Mouse (Mus musculus): Measurements from ENCODE around the gene 2700049A03Rik. TPM values are rescaled to one million over a fixed set of nuclear protein-coding genes. Genes with fewer than 3 reads are reported as not detected.

2700049A03Rik gene
- polyA plus RNA-seq, 2 experiments, result 2.7 to 4.1 TPM

- H3K36me3 ChIP-seq (replicated peaks; ENCODE audit: control insufficient read depth, insufficient read depth, low read depth), result peaks cover 2% of the 10 kb centered on the region
- ATAC-seq (ENCODE audit: insufficient read depth) (no peak), DNase-seq (ENCODE audit: low read depth in 3 of 3, low spot score in 3 of 3) (no peak)
- H3K4me1 ChIP-seq (replicated peaks; ENCODE audit: control insufficient read depth in 2 of 2, insufficient read depth in 2 of 2, low read length in 1 of 2), result no peaks in the 10 kb centered on the region
- TF ChIP-seq EP300 (IDR thresholded peaks at IDR 0.05; ENCODE audit: low read depth) (no peak), CTCF (IDR thresholded peaks at IDR 0.05; ENCODE audit: low read depth) (0 out of 2 replicates have a peak, but pooled peaks have one; percentile 11)
- no peaks in the 10 kb centered on the region for H3K9me3 ChIP-seq (ENCODE audit: control insufficient read depth, low read length)
- H3K4me2 ChIP-seq (ENCODE audit: low read depth), result no peak overlapping the region
- H3K27me3 ChIP-seq (ENCODE audit: control insufficient read depth, insufficient read depth, low read length), result no peaks in the 10 kb centered on the region
- no peak overlapping the region for H3K9ac ChIP-seq (replicated peaks)
- WGBS (ENCODE audit: insufficient replicate concordance), result 73% methylated on average over 3 of the region's 3 CpGs
- no peak overlapping the region for H3K27ac ChIP-seq
- no peak overlapping the region for H3K4me3 ChIP-seq (ENCODE audit: insufficient read depth in 1 of 2, low read depth in 2 of 2, low read length in 2 of 2)
Measured at GRCm38 (mm10) chr12:71197671-71198070, 61.0 kb downstream of the 2700049A03Rik start.

- H3K9me3 ChIP-seq (ENCODE audit: control insufficient read depth, low read length), result no peaks in the 10 kb centered on the region
- no peak overlapping the region for H3K27ac ChIP-seq
- TF ChIP-seq EP300 (IDR thresholded peaks at IDR 0.05; ENCODE audit: low read depth) (no peak), CTCF (IDR thresholded peaks at IDR 0.05; ENCODE audit: low read depth) (no peak)
- ATAC-seq (ENCODE audit: insufficient read depth), result no peak
- no peak for DNase-seq (ENCODE audit: low read depth in 3 of 3, low spot score in 3 of 3)
- H3K4me1 ChIP-seq (replicated peaks; ENCODE audit: control insufficient read depth in 2 of 2, insufficient read depth in 2 of 2, low read length in 1 of 2), result no peaks in the 10 kb centered on the region
- H3K4me3 ChIP-seq (ENCODE audit: insufficient read depth in 1 of 2, low read depth in 2 of 2, low read length in 2 of 2), result no peak overlapping the region
- no peak overlapping the region for H3K4me2 ChIP-seq (ENCODE audit: low read depth)
- no peak overlapping the region for H3K9ac ChIP-seq (replicated peaks)
- no peaks in the 10 kb centered on the region for H3K27me3 ChIP-seq (ENCODE audit: control insufficient read depth, insufficient read depth, low read length)
- no peaks in the 10 kb centered on the region for H3K36me3 ChIP-seq (replicated peaks; ENCODE audit: control insufficient read depth, insufficient read depth, low read depth)
- WGBS (ENCODE audit: insufficient replicate concordance), result 72% methylated on average over 5 of the region's 5 CpGs
Measured at GRCm38 (mm10) chr12:71201753-71202152, 65.1 kb downstream of the 2700049A03Rik start.

GRCm38 (mm10) chr12:71204303-71204702 is 67.7 kb downstream of the 2700049A03Rik start:
- TF ChIP-seq CTCF (IDR thresholded peaks at IDR 0.05; ENCODE audit: low read depth), result no peak
- no peak for TF ChIP-seq EP300 (IDR thresholded peaks at IDR 0.05; ENCODE audit: low read depth)
- Histone ChIP-seq H3K36me3 (replicated peaks; ENCODE audit: control insufficient read depth, insufficient read depth, low read depth) (no peaks in the 10 kb centered on the region), H3K9me3 (ENCODE audit: control insufficient read depth, low read length) (no peaks in the 10 kb centered on the region), H3K27me3 (ENCODE audit: control insufficient read depth, insufficient read depth, low read length) (no peaks in the 10 kb centered on the region), H3K9ac (replicated peaks) (no peak overlapping the region), H3K4me1 (replicated peaks; ENCODE audit: control insufficient read depth in 2 of 2, insufficient read depth in 2 of 2, low read length in 1 of 2) (no peaks in the 10 kb centered on the region), H3K4me2 (ENCODE audit: low read depth) (no peak overlapping the region), H3K27ac (no peak overlapping the region), H3K4me3 (ENCODE audit: insufficient read depth in 1 of 2, low read depth in 2 of 2, low read length in 2 of 2) (no peak overlapping the region)
- ATAC-seq (ENCODE audit: insufficient read depth) (no peak), DNase-seq (ENCODE audit: low read depth in 3 of 3, low spot score in 3 of 3) (no peak)
- 79% methylated on average over 3 of the region's 3 CpGs for WGBS (ENCODE audit: insufficient replicate concordance)

- H3K4me1 ChIP-seq (replicated peaks; ENCODE audit: control insufficient read depth in 2 of 2, insufficient read depth in 2 of 2, low read length in 1 of 2), result no peaks in the 10 kb centered on the region
- no peaks in the 10 kb centered on the region; the same call in 1 of the 2 replicates for H3K36me3 ChIP-seq (replicated peaks; ENCODE audit: control insufficient read depth, insufficient read depth, low read depth)
- TF ChIP-seq CTCF (IDR thresholded peaks at IDR 0.05; ENCODE audit: low read depth), result no peak
- TF ChIP-seq EP300 (IDR thresholded peaks at IDR 0.05; ENCODE audit: low read depth), result no peak
- H3K27me3 ChIP-seq (ENCODE audit: control insufficient read depth, insufficient read depth, low read length), result no peaks in the 10 kb centered on the region
- no peak overlapping the region for H3K4me2 ChIP-seq (ENCODE audit: low read depth)
- no peak for ATAC-seq (ENCODE audit: insufficient read depth)
- no peak overlapping the region for H3K9ac ChIP-seq (replicated peaks)
- H3K4me3 ChIP-seq (ENCODE audit: insufficient read depth in 1 of 2, low read depth in 2 of 2, low read length in 2 of 2), result no peak overlapping the region
- no peak overlapping the region for H3K27ac ChIP-seq
- WGBS (ENCODE audit: insufficient replicate concordance), result 82% methylated on average over 9 of the region's 9 CpGs
- no peaks in the 10 kb centered on the region for H3K9me3 ChIP-seq (ENCODE audit: control insufficient read depth, low read length)
- DNase-seq (ENCODE audit: low read depth in 3 of 3, low spot score in 3 of 3), result no peak
Measured at GRCm38 (mm10) chr12:71217191-71217590, 80.5 kb downstream of the 2700049A03Rik start.

- ATAC-seq (ENCODE audit: insufficient read depth), result no peak
- Histone ChIP-seq H3K9me3 (ENCODE audit: control insufficient read depth, low read length) (no peaks in the 10 kb centered on the region), H3K4me3 (ENCODE audit: insufficient read depth in 1 of 2, low read depth in 2 of 2, low read length in 2 of 2) (no peak overlapping the region), H3K9ac (replicated peaks) (no peak overlapping the region), H3K4me2 (ENCODE audit: low read depth) (no peak overlapping the region), H3K27ac (no peak overlapping the region), H3K4me1 (replicated peaks; ENCODE audit: control insufficient read depth in 2 of 2, insufficient read depth in 2 of 2, low read length in 1 of 2) (no peaks in the 10 kb centered on the region), H3K27me3 (ENCODE audit: control insufficient read depth, insufficient read depth, low read length) (no peaks in the 10 kb centered on the region), H3K36me3 (replicated peaks; ENCODE audit: control insufficient read depth, insufficient read depth, low read depth) (no peaks in the 10 kb centered on the region; the same call in 1 of the 2 replicates)
- TF ChIP-seq EP300 (IDR thresholded peaks at IDR 0.05; ENCODE audit: low read depth) (no peak), CTCF (IDR thresholded peaks at IDR 0.05; ENCODE audit: low read depth) (no peak)
- no peak for DNase-seq (ENCODE audit: low read depth in 3 of 3, low spot score in 3 of 3)
- 67% methylated on average over 6 of the region's 6 CpGs for WGBS (ENCODE audit: insufficient replicate concordance)
Measured at GRCm38 (mm10) chr12:71217866-71218522, 81.3 kb downstream of the 2700049A03Rik start.

Measured in liver, embryonic 14.5 days (tissue).